Mouse (Mus musculus) ovary, postnatal 10 days (tissue): ENCODE measurements at regions not wholly inside any gene's neighbourhood (a gene's known extent, or its start where the extent isn't known, plus 50 kb on each side); places are given as distances from the start of the nearest gene placed in this dataset.

Source experiments
- DNase-seq: peaks from one replicate; pipeline ENCODE4 v3.0.0; 2022; ENCODE audit warnings: low spot score

DNA sequence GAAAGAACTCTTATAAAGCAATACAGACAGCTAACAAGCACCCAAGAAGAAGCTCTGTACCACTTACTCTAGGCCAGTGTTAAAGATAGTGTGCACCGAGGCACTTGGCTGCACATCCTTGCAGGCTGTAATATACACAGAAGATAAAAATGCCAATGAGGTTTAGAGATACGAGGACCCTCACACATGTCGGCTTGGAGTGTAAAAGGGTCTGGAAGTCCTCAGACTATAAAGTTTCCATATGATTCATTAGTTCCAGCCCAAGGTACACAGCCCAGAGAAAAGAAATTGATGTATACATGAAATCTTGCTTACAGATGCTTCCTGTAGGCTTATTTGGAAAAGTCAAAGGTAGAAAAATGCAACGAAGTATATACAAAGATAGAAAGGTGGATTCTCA, 800.3 kb upstream of the Lrrc6 start:
- DNase-seq: no peak

DNA sequence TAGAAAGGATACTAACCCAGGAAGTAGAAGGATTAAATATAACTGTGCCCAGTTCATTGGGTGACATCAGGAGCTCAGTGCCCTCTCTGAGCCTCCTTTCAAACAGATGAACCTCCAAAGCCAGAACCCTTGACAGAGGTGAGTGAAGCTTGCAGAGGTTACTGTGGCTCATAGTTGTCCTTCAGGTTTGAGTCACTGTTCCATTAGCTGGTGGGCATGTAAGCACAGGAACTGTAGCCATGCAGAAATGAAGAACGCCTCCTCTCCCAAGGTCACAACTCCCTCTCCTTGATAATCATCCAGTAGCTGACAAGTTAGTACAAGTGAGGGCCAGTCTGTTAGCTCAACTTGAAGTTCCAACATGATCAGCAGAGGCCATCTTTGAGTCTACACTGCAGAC, 794.1 kb upstream of the Lrrc6 start:
- DNase-seq: no peak

DNA sequence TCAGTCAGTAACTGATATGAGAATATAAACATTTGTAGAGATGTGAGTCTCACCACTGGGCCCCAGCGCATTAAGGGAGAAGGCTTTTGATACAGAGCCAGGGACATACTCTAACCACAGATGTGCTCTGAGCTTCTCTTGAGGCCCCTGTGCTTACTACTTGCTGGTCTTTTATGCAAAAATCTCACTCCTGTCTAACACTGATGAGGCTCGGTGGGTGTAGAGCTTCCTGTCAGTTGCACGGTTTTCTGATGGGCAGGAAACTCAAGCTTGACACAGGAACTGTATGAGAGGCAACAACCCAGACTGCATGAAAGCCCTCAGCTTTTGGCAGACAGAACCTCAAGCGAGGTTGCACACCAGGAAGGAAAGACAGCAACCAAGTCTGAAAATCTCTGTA, 789.0 kb upstream of the Lrrc6 start:
- DNase-seq: no peak

DNA sequence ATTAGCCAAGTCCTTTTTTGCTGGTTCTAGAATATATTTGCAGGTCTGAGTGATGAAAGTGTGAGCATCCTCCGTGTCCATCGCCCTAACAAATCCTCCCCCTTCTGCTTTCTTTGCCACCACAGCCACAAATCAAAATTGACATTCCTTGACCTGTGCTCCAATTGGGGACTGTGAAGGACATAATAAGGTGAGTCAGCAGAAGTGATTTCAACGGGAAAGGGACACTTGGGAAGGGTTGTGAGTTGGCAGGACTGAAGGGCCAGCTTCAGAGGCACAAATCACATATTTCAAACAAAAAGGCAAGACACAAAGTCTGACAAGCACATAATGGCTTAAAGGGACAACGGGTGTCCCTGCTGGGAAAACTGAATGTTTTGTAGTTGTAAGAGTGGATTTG, 784.2 kb upstream of the Lrrc6 start:
- no peak for DNase-seq

DNA sequence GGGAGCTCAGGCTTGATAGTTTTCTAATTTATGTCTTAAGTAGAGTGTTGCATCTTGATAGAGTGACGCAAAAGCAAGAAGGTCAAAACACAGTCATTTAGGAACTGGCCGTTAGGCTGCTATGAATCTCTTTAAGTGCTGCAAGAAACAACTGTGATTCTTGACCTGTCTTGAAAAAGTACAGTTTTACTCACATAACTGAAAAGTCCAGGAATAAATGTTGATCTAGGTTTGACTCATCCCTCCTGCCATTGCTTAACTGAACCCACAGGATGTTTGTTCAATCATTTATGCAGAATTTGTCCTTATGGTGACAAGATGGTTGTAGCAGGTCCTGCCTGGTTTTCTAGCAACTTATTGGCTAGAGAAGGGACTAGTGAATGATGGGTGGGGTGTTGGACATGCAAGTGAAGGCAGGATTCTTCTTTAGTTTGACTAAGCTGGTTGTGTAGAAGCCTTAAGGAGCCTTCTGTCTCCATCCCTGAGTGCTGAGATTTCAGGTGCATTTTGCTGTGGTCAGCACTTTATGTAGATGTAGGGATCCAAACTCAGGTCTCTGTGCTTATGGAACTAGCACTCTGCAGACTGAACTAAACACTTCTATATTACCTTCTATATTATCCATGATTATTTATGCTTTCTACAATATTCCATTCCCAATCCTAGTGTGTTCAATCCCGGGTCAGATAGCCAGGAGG, 782.7 kb upstream of the Lrrc6 start:
- DNase-seq: no peak

DNA sequence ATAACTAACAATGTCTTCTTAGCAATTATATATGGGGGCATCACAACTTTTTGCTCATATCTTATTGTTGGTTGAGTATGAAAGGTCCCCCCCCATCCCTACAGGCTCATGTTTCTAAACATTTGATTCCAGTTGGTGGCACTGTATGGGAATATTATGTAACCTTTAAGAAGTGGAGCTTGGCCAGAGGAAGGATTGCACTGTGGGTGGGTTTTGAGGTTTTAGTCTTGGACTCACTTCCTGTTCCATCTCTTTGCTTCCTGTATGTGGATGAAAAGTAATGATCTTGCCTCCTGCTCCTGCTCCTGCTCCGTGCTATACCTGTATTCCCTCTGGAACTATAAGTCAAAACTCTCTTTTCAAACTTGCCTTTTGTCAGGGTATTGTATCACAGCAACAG, 778.2 kb upstream of the Lrrc6 start:
- no peak for DNase-seq

DNA sequence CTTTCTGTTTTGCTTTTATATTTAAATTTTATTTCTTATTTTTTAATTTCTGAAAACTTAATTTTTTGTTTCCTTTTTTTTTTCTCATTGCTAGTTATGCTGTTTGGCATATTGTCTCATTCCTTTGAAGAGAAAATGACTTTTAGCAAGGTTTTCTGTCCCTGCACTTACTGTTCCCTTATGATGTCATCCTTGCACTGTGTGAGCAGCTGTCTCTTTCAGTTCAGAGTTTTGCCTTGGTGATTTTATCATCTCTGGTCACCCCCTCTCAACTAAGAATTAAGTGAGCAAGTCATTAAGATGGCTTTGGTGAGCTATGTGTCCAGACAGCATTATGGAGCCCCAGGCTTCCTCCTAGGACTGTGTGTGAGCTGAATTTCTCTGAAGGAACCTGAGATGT, 774.3 kb upstream of the Lrrc6 start:
- no peak for DNase-seq

DNA sequence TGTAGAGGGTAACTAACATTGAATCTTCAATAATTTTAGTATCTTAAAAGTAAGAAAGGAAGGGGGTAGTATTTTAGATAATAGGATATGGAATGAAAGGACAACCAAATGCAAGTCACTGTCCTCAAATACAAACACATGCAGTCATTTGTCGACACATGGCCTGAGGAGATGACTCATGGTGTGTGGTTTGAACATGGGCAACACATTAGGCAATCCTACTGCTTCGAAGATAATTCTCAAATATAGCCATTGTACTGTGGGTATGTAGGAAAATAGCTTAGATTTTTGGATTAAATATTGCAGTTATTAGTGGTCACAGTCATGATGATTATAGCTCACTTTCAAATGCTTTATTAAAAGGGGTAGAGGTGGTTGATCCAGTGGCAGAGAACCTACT, 771.7 kb upstream of the Lrrc6 start:
- no peak for DNase-seq

DNA sequence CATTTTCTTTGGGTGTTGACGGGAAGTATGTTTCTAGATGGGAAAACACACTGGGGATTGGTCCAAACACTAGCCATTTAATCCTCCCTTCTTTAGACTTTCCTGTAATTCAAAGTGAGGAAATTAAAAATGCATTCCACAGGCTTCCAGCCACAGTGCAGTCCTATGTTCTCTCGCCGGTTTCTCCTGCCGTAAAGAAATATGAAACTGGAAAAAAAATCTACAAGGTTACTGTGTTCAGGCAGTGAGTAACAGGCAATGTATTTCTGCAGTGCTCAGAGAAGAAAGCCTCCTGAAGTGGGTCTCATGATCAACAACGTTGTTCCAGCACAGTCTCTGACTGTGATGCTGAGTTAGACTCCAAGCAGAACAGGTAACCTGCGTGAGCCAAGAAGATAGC, 763.0 kb upstream of the Lrrc6 start:
- DNase-seq: no peak

DNA sequence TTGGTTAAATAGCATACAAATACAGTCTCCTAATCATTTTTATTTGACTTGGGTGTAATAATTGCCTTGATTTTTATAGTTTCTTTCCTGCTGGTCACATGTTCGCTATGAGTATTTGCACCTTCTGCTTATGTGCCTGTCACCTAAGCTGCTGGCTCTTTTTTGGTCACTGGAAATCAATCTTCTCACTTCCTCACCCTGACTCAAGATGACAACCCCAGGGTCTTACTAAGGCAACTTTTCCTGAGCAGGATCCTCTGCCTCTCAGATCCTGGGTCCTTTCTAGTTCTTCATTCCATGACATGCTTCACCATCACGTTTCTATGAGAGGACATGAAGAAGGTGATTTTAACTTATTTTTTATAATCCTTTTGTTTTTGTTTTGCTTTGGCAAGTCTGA, 762.6 kb upstream of the Lrrc6 start:
- no peak for DNase-seq

DNA sequence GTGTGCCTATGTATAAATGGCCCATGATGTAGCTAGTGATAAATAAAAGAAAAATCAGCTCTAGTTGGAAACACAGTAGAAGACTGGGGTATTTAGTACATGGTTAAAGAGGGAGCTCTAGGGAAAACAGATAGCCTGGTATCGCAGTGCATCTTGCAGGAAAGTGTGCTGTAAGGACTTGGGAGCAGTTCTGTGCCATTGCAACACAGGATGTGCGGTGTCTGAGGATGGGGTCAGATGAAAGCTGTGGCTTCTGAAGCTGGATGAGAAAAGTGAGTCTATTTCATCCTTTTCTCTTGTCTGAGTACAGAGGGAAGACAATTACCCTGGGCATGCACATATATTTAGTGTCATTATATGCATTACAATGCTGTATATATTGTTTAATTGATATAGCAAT, 761.6 kb upstream of the Lrrc6 start:
- no peak for DNase-seq

DNA sequence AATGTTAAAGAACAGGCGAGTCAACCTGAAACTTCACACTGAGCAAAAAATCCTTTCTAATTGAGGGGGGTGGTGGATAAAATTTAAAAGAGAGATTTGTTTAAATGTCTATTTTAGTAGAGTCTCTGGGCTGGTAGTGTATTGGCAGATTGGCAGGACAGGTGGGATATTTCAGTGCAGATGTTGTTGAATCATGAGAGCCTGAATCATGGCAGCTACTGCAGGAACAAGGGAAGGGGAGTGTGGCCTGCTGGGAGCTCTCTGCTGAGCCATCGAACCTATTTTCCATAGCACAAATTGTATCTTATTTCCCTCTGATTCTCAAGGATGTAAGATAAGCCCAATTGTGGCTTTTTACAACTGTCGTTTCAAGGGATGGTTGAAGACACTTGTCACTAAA, 760.0 kb upstream of the Lrrc6 start:
- no peak for DNase-seq

DNA sequence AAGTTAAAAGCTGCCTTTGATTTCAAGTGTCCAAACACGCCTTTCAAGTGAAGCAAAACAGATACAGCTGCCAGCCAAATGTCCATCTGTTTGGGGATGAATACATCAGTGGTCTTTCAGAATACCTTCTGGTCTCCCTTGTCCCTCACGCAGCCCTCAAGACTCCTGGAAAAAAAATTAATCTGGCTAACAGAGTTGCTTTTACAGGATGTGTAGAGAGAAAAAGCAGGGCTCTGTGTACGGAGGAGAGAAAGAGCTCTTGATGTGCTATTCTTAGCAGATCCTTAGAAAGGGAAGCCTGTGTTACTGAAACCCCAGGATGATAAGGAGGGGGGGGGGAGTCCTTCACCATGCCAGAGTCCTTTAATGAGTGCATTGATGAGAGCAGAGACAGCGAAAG, 748.4 kb upstream of the Lrrc6 start:
- no peak for DNase-seq

DNA sequence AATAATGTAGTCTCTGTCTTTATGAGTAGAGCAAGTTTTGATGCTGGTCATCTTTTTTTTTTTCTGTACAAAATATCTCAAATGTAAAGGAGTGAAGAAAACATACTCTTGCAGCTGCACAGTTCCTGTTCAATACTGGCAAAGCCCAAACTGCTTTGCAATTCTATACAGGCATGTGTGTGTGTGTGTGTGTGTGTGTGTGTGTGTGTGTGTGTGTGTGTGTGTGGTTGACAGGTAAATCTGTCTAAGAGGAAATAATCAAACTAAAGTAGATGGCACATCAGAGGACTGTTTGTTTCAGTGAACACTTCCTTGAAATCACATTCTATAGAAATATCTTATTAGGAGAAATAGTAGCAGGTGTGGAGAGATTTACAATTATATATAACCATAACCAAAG, 747.8 kb upstream of the Lrrc6 start:
- DNase-seq: no peak

DNA sequence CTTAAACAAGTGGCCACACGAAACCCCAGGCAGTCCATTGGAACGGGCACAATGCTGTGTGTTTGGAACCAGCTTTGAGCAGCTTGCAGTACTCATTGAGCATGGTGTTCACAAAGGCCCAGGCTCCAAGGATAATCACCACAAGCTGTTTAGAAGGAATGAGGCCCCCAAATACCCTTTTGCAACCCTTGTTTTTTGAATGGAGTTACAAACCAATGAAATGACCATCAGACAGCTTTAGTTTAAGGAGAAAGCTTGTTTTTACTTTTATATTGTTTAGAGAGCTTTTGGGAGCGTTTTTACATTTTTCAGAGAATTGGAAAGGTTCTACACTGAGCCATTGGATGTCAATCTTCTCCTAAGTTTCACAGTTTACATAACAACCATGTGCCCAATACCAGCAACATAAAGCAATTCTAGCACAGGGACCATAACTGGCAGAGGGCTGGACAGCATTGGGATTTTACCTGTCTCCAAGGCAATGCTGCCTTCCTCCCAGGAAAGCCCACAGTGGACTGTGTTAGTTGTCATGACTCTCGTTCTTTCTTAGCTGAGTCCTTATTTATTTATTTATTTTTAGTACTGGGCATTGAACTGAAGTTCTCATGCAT, 745.1 kb upstream of the Lrrc6 start:
- no peak for DNase-seq

DNA sequence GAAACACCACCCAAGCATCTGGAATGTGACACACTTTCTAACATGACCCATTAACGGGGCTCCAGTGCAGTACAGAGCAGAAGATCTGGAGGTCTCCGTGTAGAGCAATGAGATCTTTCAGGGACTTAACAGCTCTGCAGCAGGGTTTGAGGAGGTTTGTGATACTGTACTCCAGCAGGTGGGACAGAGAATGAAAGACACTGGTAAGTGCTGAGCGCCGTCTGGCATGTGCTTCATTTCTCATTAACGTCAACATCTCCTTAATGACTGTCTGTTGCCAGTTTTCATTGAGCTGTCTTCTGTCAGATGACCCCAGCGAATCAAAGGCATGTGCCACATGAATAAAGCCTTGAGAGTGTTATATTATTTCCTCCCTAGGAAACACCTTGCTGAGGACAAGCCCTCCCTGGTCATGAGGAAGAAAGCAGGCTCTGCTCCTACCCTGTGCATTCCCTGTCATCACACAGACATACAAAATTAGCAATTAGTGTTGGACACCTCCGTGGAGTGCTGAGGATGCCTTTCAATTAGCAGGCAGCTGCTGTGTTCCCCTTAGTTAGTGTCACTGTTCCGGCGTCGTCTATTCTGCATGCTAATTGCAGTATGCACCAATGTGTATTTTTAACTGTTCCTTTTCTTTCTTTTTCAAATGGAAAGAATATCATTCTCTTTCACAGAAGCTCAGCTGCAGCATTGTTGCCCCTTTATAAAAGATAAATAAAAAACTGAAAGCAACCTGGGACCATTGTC, 744.4 kb upstream of the Lrrc6 start:
- no peak for DNase-seq

DNA sequence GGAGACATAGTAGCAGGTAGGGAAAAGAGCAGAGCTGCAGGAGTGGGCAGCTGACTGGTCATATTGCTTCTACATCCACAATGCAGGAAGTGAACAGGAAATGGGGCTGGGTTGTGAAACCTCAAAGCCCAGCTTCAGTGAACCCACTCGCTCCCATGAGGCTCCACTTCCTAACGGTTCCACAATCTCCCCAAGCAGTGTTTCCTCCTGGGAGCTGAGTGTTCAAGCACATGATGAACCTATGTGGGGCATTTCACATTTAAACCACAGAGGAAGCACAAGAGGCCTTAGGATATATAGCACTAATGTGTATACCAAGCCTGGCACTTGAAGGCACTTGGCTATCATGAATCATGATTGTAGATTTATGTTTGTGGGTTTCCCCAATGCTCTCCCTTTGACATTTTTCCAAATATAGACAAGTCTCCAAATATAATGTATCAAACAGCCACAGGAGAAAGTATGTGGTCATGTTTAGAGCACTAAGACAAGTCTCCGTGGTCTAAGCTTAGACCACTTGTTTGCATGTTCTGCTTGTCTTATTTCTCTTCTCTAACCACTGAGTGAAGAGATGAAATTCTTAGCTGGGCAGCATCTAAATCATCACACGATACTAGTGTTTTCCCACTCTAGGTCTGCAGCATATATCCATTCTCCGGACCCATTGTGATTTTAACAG, 734.5 kb upstream of the Lrrc6 start:
- no peak for DNase-seq

DNA sequence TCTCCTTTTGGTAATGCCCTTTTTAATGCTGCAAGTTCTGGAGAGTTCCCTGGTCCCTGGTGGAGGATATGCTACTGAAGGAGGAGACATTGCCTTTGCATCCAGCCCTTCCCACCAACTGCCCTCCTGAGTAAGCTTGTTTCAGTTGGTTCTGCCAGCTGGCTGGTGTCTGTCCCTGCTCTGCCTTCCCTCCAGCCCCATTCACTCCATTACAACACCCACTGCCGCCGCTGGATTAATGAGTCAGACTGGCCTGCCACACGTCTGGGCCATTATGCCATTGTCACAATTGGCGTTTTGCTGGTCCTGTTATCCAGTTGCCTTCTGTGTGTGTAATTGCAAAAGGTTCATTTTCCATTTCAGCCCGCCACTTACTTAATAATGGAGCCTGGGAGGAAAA, 728.6 kb upstream of the Lrrc6 start:
- no peak for DNase-seq

DNA sequence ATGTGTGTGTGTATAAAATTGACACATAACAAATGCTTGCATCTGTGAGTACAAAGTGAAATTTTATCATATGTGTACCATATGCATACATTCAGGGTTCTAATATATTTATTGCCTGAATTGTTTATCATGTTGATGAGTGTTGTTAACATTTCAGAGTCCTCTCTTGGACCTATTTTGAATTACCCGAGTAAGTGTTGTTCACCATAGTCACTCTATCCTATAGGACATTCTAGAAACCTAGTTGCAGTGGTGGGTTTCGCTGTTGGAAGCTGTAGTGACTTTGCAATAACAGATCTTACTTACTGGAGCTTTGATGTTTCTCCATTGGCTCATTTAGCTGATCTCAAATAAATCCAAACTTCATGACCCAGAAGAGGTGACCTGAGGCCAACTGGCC, 727.9 kb upstream of the Lrrc6 start:
- DNase-seq: no peak

DNA sequence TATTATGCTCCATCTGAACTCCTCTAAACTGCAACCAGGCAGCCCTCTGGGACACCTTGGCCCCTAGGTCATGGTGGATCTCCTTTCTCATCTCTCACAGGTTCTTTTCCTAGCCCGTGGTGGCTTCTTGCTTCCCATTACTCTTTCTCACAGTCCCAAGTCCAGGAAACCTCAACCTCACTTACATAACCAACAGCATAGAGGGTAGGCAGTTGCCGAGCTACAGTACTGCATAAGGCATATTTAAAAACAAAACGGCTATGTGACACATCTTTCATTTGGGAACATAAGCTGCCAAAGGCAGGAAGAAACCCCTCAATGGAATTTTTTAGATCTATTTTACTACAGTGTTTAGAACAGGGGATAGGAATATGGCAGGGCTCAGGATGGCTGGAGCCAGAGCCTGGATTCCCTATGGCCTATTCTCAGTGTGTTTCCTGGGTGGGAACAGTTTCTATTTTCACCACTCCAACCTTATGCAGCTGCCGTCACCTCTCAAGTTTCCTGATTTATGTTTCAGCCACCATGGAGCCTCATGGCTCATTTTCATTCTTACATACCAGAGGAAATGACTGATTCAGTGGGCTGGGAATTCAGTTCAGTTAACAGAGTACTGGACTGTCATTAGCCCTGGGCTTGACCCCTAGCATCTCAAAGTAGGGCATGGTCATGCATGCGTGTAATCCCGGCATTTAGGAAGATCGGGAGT, 726.9 kb upstream of the Lrrc6 start:
- no peak for DNase-seq

DNA sequence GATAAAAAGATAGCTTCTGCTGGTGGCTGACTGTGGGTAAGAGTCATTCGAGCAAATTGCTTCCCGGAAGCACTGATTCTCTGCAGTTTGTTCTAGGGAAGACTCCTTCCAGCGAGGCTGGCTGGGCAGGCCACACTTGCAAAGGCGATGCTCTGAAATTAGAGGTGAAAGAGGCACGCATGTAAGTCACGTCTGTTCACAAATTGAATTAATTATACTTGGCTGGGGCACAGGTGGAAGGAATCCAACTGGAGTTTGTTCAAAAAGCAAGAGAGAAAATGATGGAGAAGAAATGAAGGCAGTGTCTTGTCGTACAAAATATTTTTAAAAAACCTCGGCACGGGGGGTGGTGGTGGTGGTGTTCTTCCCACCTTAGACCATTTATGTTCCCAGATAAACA, 726.2 kb upstream of the Lrrc6 start:
- no peak for DNase-seq
